Mouse (Mus musculus): ENCODE measurements at regions not wholly inside any gene's neighbourhood (a gene's known extent, or its start where the extent isn't known, plus 50 kb on each side); places are given as distances from the start of the nearest gene placed in this dataset.
A peak's percentile ranks its signal among the peaks of the same experiment; 100 is the strongest.

- no peak overlapping the region for H3K4me2 ChIP-seq (ENCODE audit: low read depth, low read length)
- no peak overlapping the region for H3K27ac ChIP-seq (ENCODE audit: low read length)
- ATAC-seq (ENCODE audit: low read depth), result no peak
- no peaks in the 10 kb centered on the region for H3K36me3 ChIP-seq (ENCODE audit: control insufficient read depth, insufficient read depth, low read length)
- no peaks in the 10 kb centered on the region; the same call in 1 of the 2 replicates for H3K27me3 ChIP-seq (ENCODE audit: control insufficient read depth, insufficient read depth, low read depth, low read length)
- no peak overlapping the region for H3K9ac ChIP-seq (ENCODE audit: low read length)
- H3K9me3 ChIP-seq (ENCODE audit: control insufficient read depth, low read length), result no peaks in the 10 kb centered on the region
- 88% methylated on average over 4 of the region's 4 CpGs for WGBS
- H3K4me3 ChIP-seq (ENCODE audit: low read length), result no peak overlapping the region
- no peaks in the 10 kb centered on the region for H3K4me1 ChIP-seq (replicated peaks; ENCODE audit: control insufficient read depth, insufficient read depth, low read length)
Observed at GRCm38 (mm10) chr9:61827721-61828120, 86.6 kb downstream of the Rplp1 start.

- Histone ChIP-seq H3K27me3 (ENCODE audit: control insufficient read depth, insufficient read depth, low read depth, low read length) (no peaks in the 10 kb centered on the region; the same call in 1 of the 2 replicates), H3K27ac (ENCODE audit: low read length) (no peak overlapping the region), H3K36me3 (ENCODE audit: control insufficient read depth, insufficient read depth, low read length) (no peaks in the 10 kb centered on the region), H3K9ac (ENCODE audit: low read length) (no peak overlapping the region), H3K4me3 (ENCODE audit: low read length) (no peak overlapping the region), H3K4me2 (ENCODE audit: low read depth, low read length) (no peak overlapping the region), H3K4me1 (replicated peaks; ENCODE audit: control insufficient read depth, insufficient read depth, low read length) (no peaks in the 10 kb centered on the region), H3K9me3 (ENCODE audit: control insufficient read depth, low read length) (no peaks in the 10 kb centered on the region)
- ATAC-seq (ENCODE audit: low read depth), result no peak
- WGBS, result 71% methylated on average over 2 of the region's 2 CpGs
Observed at GRCm38 (mm10) chr9:61827014-61827413, 87.3 kb downstream of the Rplp1 start.

- no peak overlapping the region for H3K27ac ChIP-seq (ENCODE audit: low read length)
- 0 out of 2 replicates have a peak, but pooled peaks cover 3% of the 10 kb centered on the region for H3K9me3 ChIP-seq (ENCODE audit: control insufficient read depth, low read length)
- H3K4me2 ChIP-seq (ENCODE audit: low read depth, low read length), result no peak overlapping the region
- no peak overlapping the region for H3K4me3 ChIP-seq (ENCODE audit: low read length)
- 67% methylated on average over 3 of the region's 3 CpGs for WGBS
- no peak for ATAC-seq (ENCODE audit: low read depth)
- H3K27me3 ChIP-seq (ENCODE audit: control insufficient read depth, insufficient read depth, low read depth, low read length), result no peaks in the 10 kb centered on the region; the same call in 1 of the 2 replicates
- H3K4me1 ChIP-seq (replicated peaks; ENCODE audit: control insufficient read depth, insufficient read depth, low read length), result no peaks in the 10 kb centered on the region
- H3K9ac ChIP-seq (ENCODE audit: low read length), result no peak overlapping the region
- H3K36me3 ChIP-seq (ENCODE audit: control insufficient read depth, insufficient read depth, low read length), result no peaks in the 10 kb centered on the region
Observed at GRCm38 (mm10) chr9:61826415-61826814, 87.9 kb downstream of the Rplp1 start.

- H3K36me3 ChIP-seq (ENCODE audit: control insufficient read depth, insufficient read depth, low read length), result no peaks in the 10 kb centered on the region
- no peak for ATAC-seq (ENCODE audit: low read depth)
- no peaks in the 10 kb centered on the region for H3K4me1 ChIP-seq (replicated peaks; ENCODE audit: control insufficient read depth, insufficient read depth, low read length)
- H3K9ac ChIP-seq (ENCODE audit: low read length), result no peak overlapping the region
- H3K4me3 ChIP-seq (ENCODE audit: low read length), result no peak overlapping the region
- 0 out of 2 replicates have a peak, but pooled peaks cover 3% of the 10 kb centered on the region for H3K9me3 ChIP-seq (ENCODE audit: control insufficient read depth, low read length)
- no peak overlapping the region for H3K4me2 ChIP-seq (ENCODE audit: low read depth, low read length)
- WGBS, result 50% methylated on average over 2 of the region's 2 CpGs
- no peak overlapping the region for H3K27ac ChIP-seq (ENCODE audit: low read length)
- no peaks in the 10 kb centered on the region for H3K27me3 ChIP-seq (ENCODE audit: control insufficient read depth, insufficient read depth, low read depth, low read length)
Observed at GRCm38 (mm10) chr9:61825804-61826203, 88.5 kb downstream of the Rplp1 start.

GRCm38 (mm10) chr9:61819836-61820235, 94.5 kb downstream of the Rplp1 start:
- Histone ChIP-seq H3K9ac (ENCODE audit: low read length) (no peak overlapping the region), H3K27me3 (ENCODE audit: control insufficient read depth, insufficient read depth, low read depth, low read length) (no peaks in the 10 kb centered on the region), H3K4me2 (ENCODE audit: low read depth, low read length) (no peak overlapping the region), H3K9me3 (ENCODE audit: control insufficient read depth, low read length) (0 out of 2 replicates have a peak, but pooled peaks cover 3% of the 10 kb centered on the region), H3K27ac (ENCODE audit: low read length) (no peak overlapping the region), H3K36me3 (ENCODE audit: control insufficient read depth, insufficient read depth, low read length) (no peaks in the 10 kb centered on the region), H3K4me3 (ENCODE audit: low read length) (no peak overlapping the region), H3K4me1 (replicated peaks; ENCODE audit: control insufficient read depth, insufficient read depth, low read length) (no peaks in the 10 kb centered on the region)
- 24% methylated on average over 1 of the region's 1 CpGs for WGBS
- 0 out of 2 replicates have a peak, but pooled peaks have one; percentile 5 for ATAC-seq (ENCODE audit: low read depth)

GRCm38 (mm10) chr9:61816589-61817179, 97.7 kb downstream of the Rplp1 start:
- WGBS, result 58% methylated on average over 11 of the region's 11 CpGs
- H3K27me3 ChIP-seq (ENCODE audit: control insufficient read depth, insufficient read depth, low read depth, low read length), result no peaks in the 10 kb centered on the region

GRCm38 (mm10) chr9:61815995-61816394, 98.3 kb downstream of the Rplp1 start:
- Histone ChIP-seq H3K4me1 (replicated peaks; ENCODE audit: control insufficient read depth, insufficient read depth, low read length) (no peaks in the 10 kb centered on the region), H3K27ac (ENCODE audit: low read length) (no peak overlapping the region), H3K4me2 (ENCODE audit: low read depth, low read length) (no peak overlapping the region), H3K27me3 (ENCODE audit: control insufficient read depth, insufficient read depth, low read depth, low read length) (no peaks in the 10 kb centered on the region), H3K4me3 (ENCODE audit: low read length) (no peak overlapping the region), H3K36me3 (ENCODE audit: control insufficient read depth, insufficient read depth, low read length) (no peaks in the 10 kb centered on the region), H3K9me3 (ENCODE audit: control insufficient read depth, low read length) (no peaks in the 10 kb centered on the region), H3K9ac (ENCODE audit: low read length) (no peak overlapping the region)
- ATAC-seq (ENCODE audit: low read depth), result no peak
- 28% methylated on average over 10 of the region's 10 CpGs for WGBS

More at GRCm38 (mm10) chr9:61816589-61817179, 97.7 kb downstream of the Rplp1 start:
- Histone ChIP-seq H3K36me3 (ENCODE audit: control insufficient read depth, insufficient read depth, low read length) (no peaks in the 10 kb centered on the region), H3K4me2 (ENCODE audit: low read depth, low read length) (no peak overlapping the region), H3K27ac (ENCODE audit: low read length) (no peak overlapping the region), H3K9ac (ENCODE audit: low read length) (no peak overlapping the region), H3K9me3 (ENCODE audit: control insufficient read depth, low read length) (0 out of 2 replicates have a peak, but pooled peaks cover under 1% of the 10 kb centered on the region), H3K4me1 (replicated peaks; ENCODE audit: control insufficient read depth, insufficient read depth, low read length) (no peaks in the 10 kb centered on the region), H3K4me3 (ENCODE audit: low read length) (no peak overlapping the region)
- ATAC-seq (ENCODE audit: low read depth), result no peak

- 76% methylated on average over 3 of the region's 3 CpGs for whole genome bisulfite sequencing
- no peak overlapping the region for H3K4me3 ChIP-seq (ENCODE audit: low read length)
- H3K27ac ChIP-seq (ENCODE audit: low read length), result no peak overlapping the region
- no peaks in the 10 kb centered on the region for H3K36me3 ChIP-seq (ENCODE audit: control insufficient read depth, insufficient read depth, low read length)
- ATAC-seq (ENCODE audit: low read depth), result no peak
- no peaks in the 10 kb centered on the region for H3K9me3 ChIP-seq (ENCODE audit: control insufficient read depth, low read length)
- no peak overlapping the region for H3K4me2 ChIP-seq (ENCODE audit: low read depth, low read length)
- no peaks in the 10 kb centered on the region for H3K27me3 ChIP-seq (ENCODE audit: control insufficient read depth, insufficient read depth, low read depth, low read length)
- H3K4me1 ChIP-seq (replicated peaks; ENCODE audit: control insufficient read depth, insufficient read depth, low read length), result peaks cover 5% of the 10 kb centered on the region; the same call in 1 of the 2 replicates
- no peak overlapping the region for H3K9ac ChIP-seq (ENCODE audit: low read length)
Observed at GRCm38 (mm10) chr9:61813291-61813690, 101.1 kb downstream of the Rplp1 start.

- H3K4me3 ChIP-seq (ENCODE audit: low read length), result no peak overlapping the region
- H3K4me1 ChIP-seq (replicated peaks; ENCODE audit: control insufficient read depth, insufficient read depth, low read length), result peaks cover 15% of the 10 kb centered on the region
- no peak overlapping the region for H3K27ac ChIP-seq (ENCODE audit: low read length)
- H3K36me3 ChIP-seq (ENCODE audit: control insufficient read depth, insufficient read depth, low read length), result no peaks in the 10 kb centered on the region
- no peaks in the 10 kb centered on the region for H3K27me3 ChIP-seq (ENCODE audit: control insufficient read depth, insufficient read depth, low read depth, low read length)
- ATAC-seq (ENCODE audit: low read depth), result no peak
- H3K9ac ChIP-seq (ENCODE audit: low read length), result no peak overlapping the region
- H3K9me3 ChIP-seq (ENCODE audit: control insufficient read depth, low read length), result no peaks in the 10 kb centered on the region
- no peak overlapping the region for H3K4me2 ChIP-seq (ENCODE audit: low read depth, low read length)
- 64% methylated on average over 9 of the region's 9 CpGs for WGBS
Observed at GRCm38 (mm10) chr9:61812315-61812714, 102.0 kb downstream of the Rplp1 start.

All from lung, embryonic 16.5 days (tissue).